Mouse (Mus musculus) heart, adult 18-20 months (tissue): Measurements from ENCODE around the gene Brwd1. TPM values are rescaled to one million over a fixed set of nuclear protein-coding genes. Genes with fewer than 3 reads are reported as not detected.
"Not testable (repeated sequence)": the region's sequence is repeated elsewhere in the genome, so short reads cannot be mapped to it uniquely, and the experiment has no call there.

ENCODE experiments used
- DNase-seq, 2 experiments: peaks; one replicate each; pipeline ENCODE4 v3.0.0; 2021 to 2022; ENCODE audit warnings: mixed read lengths in 1 of 2
- long read RNA-seq, 2 experiments: library from polyadenylated mRNA; stranded (forward); transcript quantifications; one replicate each; pipeline ENCODE4 v2.0.0; 2021
- total RNA-seq, 2 experiments: library from RNA; stranded (reverse); gene quantifications; 2 replicates each; pipeline ENCODE4 v1.2.3; 2021

Brwd1 gene
- total RNA-seq: 10 to 100 TPM; 75.4 to 80.1 TPM
- long read RNA-seq, experiment 1, transcript Brwd1-203 (5 exons, 2,382 nt): major isoform, 32 of 42 reads
- long read RNA-seq, experiment 1, partial matches to known transcripts: 4 of 42 reads
- long read RNA-seq, experiment 1, other reads (novel, unspliced or antisense): 6 of 42 reads
- long read RNA-seq, experiment 2, transcript Brwd1-203 (5 exons, 2,382 nt): major isoform, 18 of 19 reads
- long read RNA-seq, experiment 2, partial matches to known transcripts: 0 of 19 reads
- long read RNA-seq, experiment 2, other reads (novel, unspliced or antisense): 1 of 19 reads

- peak; percentile 90 to 96 for DNase-seq
These were observed at the start of gene Brwd1 for GRCm38 (mm10) chr16:96082301-96083178. TSS of gene Brwd1 (minus strand) at chr16:96082526.

DNA sequence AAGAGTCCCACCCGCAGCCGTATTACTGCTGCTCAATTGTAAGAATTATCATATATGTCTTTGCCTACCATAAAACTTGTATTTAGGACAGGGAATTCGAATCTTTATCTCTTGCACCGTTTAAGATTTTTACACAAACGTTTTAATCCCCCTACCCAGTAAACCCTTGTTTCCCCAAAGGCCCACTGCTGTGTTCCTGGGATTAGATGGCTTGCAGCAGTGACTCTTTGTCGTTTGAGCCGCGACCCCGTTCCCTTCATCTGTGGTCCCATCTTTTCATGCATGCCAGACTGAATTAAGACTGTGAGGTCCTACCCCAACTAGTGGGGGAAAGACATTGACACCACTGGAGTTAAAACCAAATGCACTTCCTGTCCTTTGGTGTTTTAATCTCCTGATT, 46.1 kb upstream of the Brwd1 start:
- no peak for DNase-seq

DNA sequence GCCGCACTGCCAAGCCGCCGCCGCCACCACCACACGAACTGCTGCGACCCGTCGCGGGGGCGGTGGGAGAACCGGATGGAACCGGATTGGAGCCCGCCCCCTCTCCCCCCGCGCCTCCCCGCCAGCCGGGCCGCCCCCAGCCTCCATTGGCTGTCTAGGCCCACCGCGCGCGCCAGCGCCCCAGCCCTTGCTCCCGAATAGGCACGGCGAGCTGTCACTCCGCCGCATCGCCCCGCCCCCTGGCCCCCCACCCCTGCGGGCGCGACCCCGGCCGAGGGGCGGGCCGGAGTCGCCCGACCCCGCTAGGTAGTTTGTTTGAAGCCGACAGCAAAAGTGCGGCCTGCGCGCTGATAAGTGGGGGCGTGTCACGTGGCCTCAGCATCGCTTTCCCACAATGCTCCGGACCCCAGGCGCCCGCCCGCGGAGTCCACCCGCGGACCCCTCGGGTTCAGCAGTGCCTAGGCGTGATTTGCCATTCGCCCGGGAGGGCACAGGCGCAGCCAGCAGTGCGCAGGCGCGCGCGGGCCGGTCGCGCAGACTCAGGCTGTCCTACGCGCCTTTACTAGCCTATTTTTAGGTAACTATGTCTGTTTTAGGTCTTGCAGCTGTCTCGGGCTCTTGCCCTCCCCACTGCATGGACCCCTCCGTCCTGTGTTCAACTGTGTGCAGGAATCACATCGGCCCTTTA, 45.5 kb upstream of the Brwd1 start, which contains the start of gene Hmgn1:
Hmgn1 (minus strand) TSS at position 73 of the 688 bp plus-strand sequence.
- DNase-seq: peak; percentile 92 to 97

DNA sequence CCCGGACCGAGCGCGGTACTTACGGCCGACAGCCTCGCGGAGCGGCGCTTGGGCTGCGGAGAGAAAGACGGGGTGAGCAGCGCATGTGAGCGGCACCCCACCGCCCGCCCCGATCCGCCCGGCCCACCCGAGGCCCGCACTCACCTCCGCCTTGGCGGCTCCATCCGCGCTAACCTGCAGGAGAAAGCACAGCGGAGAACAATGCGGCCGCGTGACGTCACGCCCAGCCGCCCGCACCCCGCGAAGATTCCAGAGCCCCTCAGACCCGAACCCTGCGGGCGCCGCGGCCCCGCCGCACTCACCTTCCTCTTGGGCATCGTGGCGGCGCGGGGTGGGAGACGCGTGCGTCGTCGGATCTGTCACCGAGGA, 44.9 kb upstream of the Brwd1 start:
- DNase-seq: no peak

- DNase-seq: peak; percentile 9 to 27
These were observed 44.4 kb upstream of the Brwd1 start for GRCm38 (mm10) chr16:96126684-96127171.

- DNase-seq: no peak
These were observed 37.8 kb upstream of the Brwd1 start for GRCm38 (mm10) chr16:96120022-96120623.

DNA sequence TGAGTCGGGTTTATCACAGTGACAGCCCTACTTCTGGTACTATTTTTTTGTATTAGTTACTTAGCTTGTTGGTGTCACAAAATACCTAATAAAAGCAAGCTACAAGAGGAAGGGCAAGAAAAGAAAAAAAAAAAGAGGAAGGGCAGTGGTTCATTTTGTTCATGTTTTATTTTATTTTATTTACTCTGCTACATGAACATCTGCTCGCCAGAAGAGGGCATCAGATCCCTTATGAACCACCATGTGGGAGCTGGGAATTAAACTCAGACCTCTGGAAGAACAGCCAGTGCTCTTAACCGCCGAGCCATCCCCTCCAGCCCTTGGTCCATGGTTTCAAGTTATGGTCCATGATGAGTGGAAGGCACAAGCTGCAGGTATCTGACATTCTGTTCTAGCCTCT, 32.4 kb upstream of the Brwd1 start:
- DNase-seq: no peak

- no peak for DNase-seq
These were observed 30.4 kb upstream of the Brwd1 start for GRCm38 (mm10) chr16:96112769-96113168.

DNA sequence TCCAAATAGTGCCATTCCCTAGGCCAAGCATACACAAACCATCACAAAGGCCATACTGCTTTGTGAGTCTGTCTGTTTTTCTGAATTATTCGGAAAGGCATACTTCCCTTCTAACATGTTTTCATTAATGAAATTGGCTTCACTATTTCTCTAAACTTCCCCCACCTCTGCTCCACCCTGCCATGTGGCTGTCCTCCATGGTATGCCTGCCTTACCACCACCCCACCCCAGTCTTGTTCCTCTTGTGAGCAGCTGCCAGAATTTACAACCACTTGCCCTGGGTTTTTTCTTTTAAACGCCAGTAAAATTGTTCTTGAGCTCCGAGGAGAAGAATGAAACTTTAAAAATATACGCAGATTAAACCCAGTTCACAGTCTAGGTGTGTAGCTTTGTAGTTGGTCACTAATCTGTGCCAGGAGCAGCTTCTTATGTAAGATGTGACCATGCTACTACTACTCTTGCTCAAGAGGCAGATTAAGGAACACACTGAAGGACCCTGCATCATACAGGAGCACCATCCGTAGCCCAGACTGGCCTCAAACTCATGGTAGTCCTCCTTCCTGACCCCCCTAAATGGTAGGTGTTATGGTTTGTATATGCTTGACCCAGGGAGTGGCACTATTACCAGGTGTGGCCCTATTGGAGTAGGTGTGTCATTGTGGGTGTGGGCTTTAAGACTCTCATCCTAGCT, 28.5 kb upstream of the Brwd1 start:
- no peak for DNase-seq

- no peak for DNase-seq
These were observed 27.3 kb upstream of the Brwd1 start for GRCm38 (mm10) chr16:96109673-96110072.

DNA sequence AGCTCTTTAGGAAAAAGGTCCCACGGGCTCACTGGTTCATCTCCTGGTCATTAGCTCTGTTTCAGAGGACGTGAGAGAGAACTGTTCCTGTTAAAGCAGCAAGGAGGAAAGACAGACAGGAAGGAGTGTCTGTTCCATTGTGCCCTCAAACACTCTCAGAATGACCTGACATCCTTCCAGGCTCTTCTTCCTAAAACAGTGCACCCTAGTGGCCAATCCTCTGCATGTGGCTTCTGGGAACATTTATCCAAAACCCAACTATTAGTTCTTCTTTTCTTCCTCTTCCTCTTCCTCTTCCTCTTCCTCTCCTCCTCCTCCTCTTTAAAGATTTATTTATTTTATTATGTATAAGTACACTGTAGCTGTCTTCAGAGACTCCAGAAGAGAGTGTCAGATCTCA, 20.7 kb upstream of the Brwd1 start:
- DNase-seq: peak; percentile 25 to 65

DNA sequence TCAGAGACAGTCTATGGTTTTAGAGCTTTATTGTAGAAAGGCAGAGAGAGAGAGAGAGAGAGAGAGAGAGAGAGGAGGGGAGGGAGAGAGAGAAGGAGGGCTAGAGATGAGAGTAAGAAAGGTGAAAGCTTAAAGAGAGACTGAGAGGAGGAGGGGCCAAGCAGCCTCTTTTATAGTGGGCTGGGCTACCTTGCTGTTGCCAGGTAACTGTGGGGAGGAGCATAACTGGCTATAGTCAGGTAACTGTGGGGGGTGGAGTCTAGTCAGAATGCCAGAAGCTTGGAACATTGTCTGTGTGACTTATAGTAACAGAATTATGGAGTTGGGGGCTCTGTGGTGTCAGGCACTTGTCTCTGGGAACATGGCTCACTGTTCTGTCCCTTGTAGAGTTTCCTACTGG, 15.5 kb upstream of the Brwd1 start:
- not testable (repeated sequence) for DNase-seq

GRCm38 (mm10) chr16:96095966-96096365, 13.6 kb upstream of the Brwd1 start:
- DNase-seq: no peak

DNA sequence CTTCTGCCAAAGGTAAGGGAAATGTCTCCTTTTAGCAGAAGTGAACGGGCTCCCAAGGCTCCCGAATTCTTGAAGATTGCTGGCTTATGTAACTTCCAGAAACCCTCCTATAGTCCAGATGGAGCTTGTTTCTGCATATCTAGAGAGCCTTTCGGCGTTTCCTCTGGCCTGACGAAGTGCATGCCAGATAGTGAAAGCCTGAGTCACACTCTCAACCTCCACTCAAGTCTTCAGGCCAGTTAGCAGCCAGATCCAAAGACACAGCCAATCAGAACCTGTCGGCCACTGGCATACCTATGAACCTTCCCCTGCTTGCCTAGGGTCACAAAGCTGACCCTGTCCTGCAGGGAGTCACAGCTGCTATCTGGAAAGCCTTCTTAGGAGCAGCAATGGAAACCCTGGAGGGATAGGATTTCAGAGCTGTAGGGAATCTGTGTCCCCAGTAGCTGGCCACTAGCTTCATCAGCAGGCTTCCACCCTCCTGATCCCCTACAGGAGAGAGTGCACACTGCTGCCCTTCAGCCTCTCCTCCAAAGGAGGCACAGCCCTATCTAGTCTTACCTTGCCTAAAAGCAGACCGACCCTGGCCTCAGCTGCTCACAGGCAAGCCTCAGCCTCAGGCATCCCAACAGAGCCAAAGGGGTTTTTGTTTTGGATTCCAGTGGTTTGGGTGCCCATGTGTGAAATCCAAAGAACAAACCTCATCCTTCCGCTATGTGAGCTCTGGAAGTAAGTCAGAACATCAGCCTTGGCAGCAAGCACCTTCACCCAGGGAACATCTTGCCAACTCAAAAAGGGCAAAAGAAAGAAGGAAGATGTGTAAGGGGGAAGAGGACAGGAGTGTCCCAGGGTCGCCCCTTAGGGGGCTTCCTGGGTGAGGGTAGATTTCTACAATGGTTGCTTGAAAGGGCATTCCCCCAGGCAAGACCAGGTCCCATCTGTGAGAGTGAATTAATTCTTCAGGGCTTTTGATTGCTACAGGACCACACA, 9.5 kb upstream of the Brwd1 start:
- peak; percentile 29 to 40 for DNase-seq

DNA sequence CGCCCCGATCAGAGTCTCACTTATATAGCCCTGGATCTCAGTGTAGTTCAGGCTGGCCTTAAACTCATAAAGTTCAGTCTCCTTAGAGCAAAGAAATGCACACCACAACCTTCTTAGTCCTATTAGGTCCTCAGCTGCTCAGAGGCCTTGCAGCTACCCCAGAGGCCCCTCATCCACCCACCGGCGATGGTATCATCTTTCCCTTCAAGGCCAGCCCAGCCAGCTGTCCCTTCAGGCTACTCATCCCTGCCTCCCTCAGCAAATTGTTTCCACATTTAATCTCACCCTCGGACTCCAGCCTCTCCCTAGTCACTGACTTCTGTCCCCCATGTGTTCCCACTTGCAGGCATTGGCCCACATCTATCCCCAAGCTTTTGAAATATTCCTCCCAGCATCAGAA, 5.8 kb upstream of the Brwd1 start:
- DNase-seq: no peak

GRCm38 (mm10) chr16:96087436-96087835, 5.1 kb upstream of the Brwd1 start:
- no peak for DNase-seq

DNA sequence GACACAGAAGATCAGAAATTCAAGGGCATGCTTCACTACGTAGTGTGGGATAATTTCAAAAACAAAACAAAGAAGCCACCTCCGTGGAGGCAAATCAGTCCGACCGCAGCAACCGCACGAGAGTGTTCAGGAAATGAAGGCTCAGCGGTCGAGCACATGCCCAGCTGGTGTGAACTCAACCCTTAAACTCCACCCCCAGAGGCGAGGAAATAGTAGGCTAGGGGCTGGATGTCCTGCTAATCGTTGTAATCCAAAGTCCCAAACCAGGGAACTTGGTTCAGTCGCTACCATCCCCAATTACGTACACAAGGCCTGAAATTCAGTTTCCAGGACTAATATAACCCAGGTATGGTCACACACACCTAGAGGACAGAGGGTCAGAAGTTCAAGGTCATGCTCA, 4.7 kb upstream of the Brwd1 start:
- peak in 1 of 2 experiments; percentile 44 for DNase-seq

GRCm38 (mm10) chr16:96085597-96085996, 3.3 kb upstream of the Brwd1 start:
- no peak for DNase-seq

- peak; percentile 67 to 78 for DNase-seq
These were observed 887 bp upstream of the Brwd1 start for GRCm38 (mm10) chr16:96083179-96083646.

GRCm38 (mm10) chr16:96081742-96082241, 534 bp downstream of the Brwd1 start:
- DNase-seq: peak; percentile 57 to 75
